Mouse (Mus musculus) forebrain, embryonic 14.5 days (tissue): ENCODE measurements at regions not wholly inside any gene's neighbourhood (a gene's known extent, or its start where the extent isn't known, plus 50 kb on each side); places are given as distances from the start of the nearest gene placed in this dataset.
"Not testable (repeated sequence)": the region's sequence is repeated elsewhere in the genome, so short reads cannot be mapped to it uniquely, and the experiment has no call there.

Source experiments
- ATAC-seq: fragments of 200-750 bp; cut with Nextera tagmentation; 2 replicates; pipeline ENCODE4 v1.8.0; 2017; ENCODE audit warnings: mild to moderate bottlenecking, moderate library complexity
- DNase-seq: peaks from one replicate; pipeline ENCODE4 v3.0.0-alpha.2; 2015; ENCODE audit warnings: low spot score
- H3K27ac ChIP-seq: fragments of 300-500 bp; sonication (generic); 2 replicates; pipeline ENCODE4 v1.5.1; 2014; ENCODE audit warnings: low read depth, mild to moderate bottlenecking, control low read depth, low read length, moderate library complexity
- H3K27me3 ChIP-seq: fragments of 300-500 bp; sonication (generic); replicated peaks from 2 replicates; pipeline ENCODE4 v1.6.1; 2014; ENCODE audit warnings: low read length, control low read depth, mixed read lengths; ENCODE audit not compliant: control insufficient read depth, insufficient read depth
- H3K36me3 ChIP-seq: fragments of 300-500 bp; sonication (generic); 2 replicates; pipeline ENCODE4 v1.6.1; 2014; ENCODE audit warnings: low read length, control low read depth; ENCODE audit not compliant: control insufficient read depth, insufficient read depth
- H3K4me1 ChIP-seq: fragments of 300-500 bp; sonication (generic); 2 replicates; pipeline ENCODE4 v1.6.1; 2014; ENCODE audit warnings: antibody characterized with exemption, low read length, control low read depth; ENCODE audit not compliant: control insufficient read depth, insufficient read depth
- H3K4me2 ChIP-seq: fragments of 300-500 bp; sonication (generic); 2 replicates; pipeline ENCODE4 v1.6.1; 2014; ENCODE audit warnings: mild to moderate bottlenecking, control low read depth, low read length
- H3K4me3 ChIP-seq: fragments of 300-500 bp; sonication (generic); 2 replicates; pipeline ENCODE4 v1.5.1; 2014; ENCODE audit warnings: low read depth, low read length, control low read depth
- H3K9ac ChIP-seq: fragments of 300-500 bp; sonication (generic); 2 replicates; pipeline ENCODE4 v1.6.1; 2014; ENCODE audit warnings: mild to moderate bottlenecking, low read length, control low read depth, moderate library complexity
- H3K9me3 ChIP-seq: fragments of 300-500 bp; sonication (generic); replicated peaks from 2 replicates; pipeline ENCODE4 v1.6.1; 2016; ENCODE audit warnings: low read length, control low read depth, mixed read lengths; ENCODE audit not compliant: control insufficient read depth
- WGBS: fragments of 180-500 bp; shearing (Covaris S2); extraction: QIAGEN DNeasy Blood & Tissue Kit; methylation state at CpG from one replicate; pipeline ENCODE4 v1.1.7; 2014; 5-methylcytosine and 5-hydroxymethylcytosine counted together

GRCm38 (mm10) chr7:83392181-83392580 lies 192.5 kb upstream of the Tmc3 start:
- DNase-seq (no peak), ATAC-seq (no peak)
- Histone ChIP-seq H3K27me3 (no peaks in the 10 kb centered on the region), H3K9ac (no peak overlapping the region), H3K4me2 (no peak overlapping the region), H3K36me3 (no peaks in the 10 kb centered on the region), H3K27ac (no peak overlapping the region), H3K4me1 (no peaks in the 10 kb centered on the region), H3K9me3 (no peaks in the 10 kb centered on the region), H3K4me3 (no peak overlapping the region)
- WGBS: 96% methylated on average over 2 of the region's 2 CpGs

- no peak overlapping the region for H3K4me2 ChIP-seq
- H3K4me1 ChIP-seq: no peaks in the 10 kb centered on the region
- H3K36me3 ChIP-seq: no peaks in the 10 kb centered on the region
- no peak overlapping the region for H3K9ac ChIP-seq
- H3K4me3 ChIP-seq: no peak overlapping the region
- H3K27ac ChIP-seq: no peak overlapping the region
- H3K9me3 ChIP-seq: no peaks in the 10 kb centered on the region
- DNase-seq: no peak
- H3K27me3 ChIP-seq: no peaks in the 10 kb centered on the region
- no peak for ATAC-seq
Measured at GRCm38 (mm10) chr7:83392625-83393024, 192.1 kb upstream of the Tmc3 start.

- Histone ChIP-seq H3K4me3 (no peak overlapping the region), H3K9me3 (no peaks in the 10 kb centered on the region), H3K4me2 (no peak overlapping the region), H3K36me3 (no peaks in the 10 kb centered on the region), H3K4me1 (no peaks in the 10 kb centered on the region), H3K27me3 (no peaks in the 10 kb centered on the region), H3K9ac (no peak overlapping the region), H3K27ac (no peak overlapping the region)
- DNase-seq (no peak), ATAC-seq (no peak)
- WGBS: 59% methylated on average over 2 of the region's 2 CpGs
Measured at GRCm38 (mm10) chr7:83394156-83394555, 190.6 kb upstream of the Tmc3 start.

GRCm38 (mm10) chr7:83399668-83400067 lies 185.1 kb upstream of the Tmc3 start:
- no peak for DNase-seq
- no peaks in the 10 kb centered on the region for H3K27me3 ChIP-seq
- H3K9ac ChIP-seq: no peak overlapping the region
- no peaks in the 10 kb centered on the region for H3K36me3 ChIP-seq
- no peaks in the 10 kb centered on the region for H3K9me3 ChIP-seq
- H3K27ac ChIP-seq: no peak overlapping the region
- H3K4me2 ChIP-seq: no peak overlapping the region
- no peaks in the 10 kb centered on the region for H3K4me1 ChIP-seq
- no peak for ATAC-seq
- H3K4me3 ChIP-seq: no peak overlapping the region

GRCm38 (mm10) chr7:83401001-83401400 lies 183.7 kb upstream of the Tmc3 start:
- H3K4me1 ChIP-seq: no peaks in the 10 kb centered on the region
- no peaks in the 10 kb centered on the region for H3K36me3 ChIP-seq
- H3K4me2 ChIP-seq: no peak overlapping the region
- ATAC-seq (no peak), DNase-seq (no peak)
- H3K4me3 ChIP-seq: no peak overlapping the region
- no peaks in the 10 kb centered on the region for H3K9me3 ChIP-seq
- 89% methylated on average over 5 of the region's 5 CpGs for WGBS
- H3K27ac ChIP-seq: no peak overlapping the region
- H3K27me3 ChIP-seq: no peaks in the 10 kb centered on the region
- no peak overlapping the region for H3K9ac ChIP-seq

- H3K9me3 ChIP-seq, DNase-seq, ATAC-seq, H3K9ac ChIP-seq, H3K4me2 ChIP-seq, H3K27ac ChIP-seq, H3K4me1 ChIP-seq, H3K36me3 ChIP-seq, H3K27me3 ChIP-seq, H3K4me3 ChIP-seq: not testable (repeated sequence)
- 88% methylated on average over 5 of the region's 5 CpGs for WGBS
Measured at GRCm38 (mm10) chr7:83412745-83413144, 172.0 kb upstream of the Tmc3 start.

- no peak overlapping the region for H3K9ac ChIP-seq
- ATAC-seq: no peak
- H3K27me3 ChIP-seq: no peaks in the 10 kb centered on the region
- H3K9me3 ChIP-seq: no peaks in the 10 kb centered on the region
- 74% methylated on average over 3 of the region's 3 CpGs for WGBS
- no peak overlapping the region for H3K4me2 ChIP-seq
- no peaks in the 10 kb centered on the region for H3K36me3 ChIP-seq
- peaks cover 3% of the 10 kb centered on the region; the same call in 1 of the 2 replicates for H3K4me1 ChIP-seq
- H3K27ac ChIP-seq: no peak overlapping the region
- DNase-seq: no peak
- H3K4me3 ChIP-seq: no peak overlapping the region
Measured at GRCm38 (mm10) chr7:83429929-83430556, 154.7 kb upstream of the Tmc3 start.

- H3K4me2 ChIP-seq: no peak overlapping the region
- H3K4me3 ChIP-seq: no peak overlapping the region
- no peaks in the 10 kb centered on the region for H3K27me3 ChIP-seq
- ATAC-seq: no peak
- no peaks in the 10 kb centered on the region for H3K36me3 ChIP-seq
- no peak overlapping the region for H3K9ac ChIP-seq
- 71% methylated on average over 2 of the region's 2 CpGs for WGBS
- no peak overlapping the region for H3K27ac ChIP-seq
- DNase-seq: no peak
- H3K9me3 ChIP-seq: no peaks in the 10 kb centered on the region
- peaks cover 3% of the 10 kb centered on the region; the same call in 1 of the 2 replicates for H3K4me1 ChIP-seq
Measured at GRCm38 (mm10) chr7:83431094-83431493, 153.6 kb upstream of the Tmc3 start.

GRCm38 (mm10) chr7:83432843-83433242 lies 151.9 kb upstream of the Tmc3 start:
- Histone ChIP-seq H3K4me3 (no peak overlapping the region), H3K9me3 (no peaks in the 10 kb centered on the region), H3K4me2 (no peak overlapping the region), H3K27ac (no peak overlapping the region), H3K27me3 (no peaks in the 10 kb centered on the region), H3K9ac (no peak overlapping the region), H3K36me3 (no peaks in the 10 kb centered on the region), H3K4me1 (peaks cover 3% of the 10 kb centered on the region; the same call in 1 of the 2 replicates)
- DNase-seq (no peak), ATAC-seq (no peak)
- WGBS: 93% methylated on average over 1 of the region's 1 CpGs
